Mouse (Mus musculus) MEL (cell line): ENCODE measurements around the gene Cenpm. TPM values are rescaled to one million over a fixed set of nuclear protein-coding genes. Genes with fewer than 3 reads are reported as not detected.

Source experiments
- DNase-seq: peaks from one replicate; pipeline ENCODE4 v3.0.0; 2011; ENCODE audit warnings: low read depth, low spot score
- H3K27ac ChIP-seq: 2 replicates; pipeline ENCODE4 v1.5.1; 2012; ENCODE audit warnings: low read depth, mild to moderate bottlenecking, control low read depth, low read length, moderate library complexity; ENCODE audit not compliant: control insufficient read depth
- H3K27me3 ChIP-seq, 2 experiments: fragments of 150-350 bp in 1 of 2; sonication (generic) in 1 of 2; 2 replicates each; pipeline ENCODE4 v1.6.1; 2012; ENCODE audit warnings: low read length in 2 of 2, mild to moderate bottlenecking in 2 of 2, improper control_type of control experiment in 1 of 2, moderate library complexity in 1 of 2; ENCODE audit not compliant: insufficient read depth in 2 of 2, control insufficient read depth in 1 of 2
- H3K36me3 ChIP-seq, 2 experiments: 2 replicates each; pipeline ENCODE4 v1.6.1; 2012 to 2014; ENCODE audit warnings: low read length in 2 of 2, improper control_type of control experiment in 1 of 2, inconsistent platforms in 1 of 2, mild to moderate bottlenecking in 1 of 2; ENCODE audit not compliant: insufficient read depth in 2 of 2, control insufficient read depth in 1 of 2
- H3K4me1 ChIP-seq, 2 experiments: fragments of 150-350 bp in 1 of 2; sonication (generic) in 1 of 2; 2 replicates each; pipeline ENCODE4 v1.6.1; 2012; ENCODE audit warnings: low read length in 2 of 2, improper control_type of control experiment in 1 of 2, mild to moderate bottlenecking in 1 of 2; ENCODE audit not compliant: insufficient read depth in 2 of 2, control insufficient read depth in 1 of 2
- H3K4me3 ChIP-seq, 2 experiments: fragments of 150-350 bp in 1 of 2; sonication (generic) in 1 of 2; 2 replicates each; pipeline ENCODE4 v1.5.1; 2012; ENCODE audit warnings: low read depth in 2 of 2, low read length in 2 of 2, mild to moderate bottlenecking in 2 of 2, moderate library complexity in 2 of 2, control low read depth in 1 of 2, improper control_type of control experiment in 1 of 2; ENCODE audit not compliant: control insufficient read depth in 1 of 2, insufficient read depth in 1 of 2
- H3K79me2 ChIP-seq: 2 replicates; pipeline ENCODE4 v1.6.1; 2012; ENCODE audit warnings: mild to moderate bottlenecking, low read length, moderate library complexity; ENCODE audit not compliant: control insufficient read depth, poor library complexity, insufficient read depth
- H3K9ac ChIP-seq: 2 replicates; pipeline ENCODE4 v1.6.1; 2012; ENCODE audit warnings: low read depth, mild to moderate bottlenecking, control low read depth, low read length, moderate library complexity; ENCODE audit not compliant: control insufficient read depth, poor library complexity, severe bottlenecking
- H3K9me3 ChIP-seq: fragments of 150-350 bp; sonication (generic); replicated peaks from 2 replicates; pipeline ENCODE4 v1.6.1; 2012; ENCODE audit warnings: mild to moderate bottlenecking, low read length, improper control_type of control experiment, moderate library complexity; ENCODE audit not compliant: insufficient read depth
- BHLHE40 ChIP-seq: IDR thresholded peaks from 2 replicates; pipeline ENCODE4 v1.6.1; 2012; ENCODE audit warnings: low read depth, mild to moderate bottlenecking, inconsistent platforms, low read length, improper control_type of control experiment, borderline replicate concordance
- E2F4 ChIP-seq: IDR thresholded peaks from 2 replicates; pipeline ENCODE4 v1.6.1; 2011; ENCODE audit warnings: low read depth, low read length, improper control_type of control experiment, borderline replicate concordance
- ELF1 ChIP-seq: IDR thresholded peaks from 2 replicates; pipeline ENCODE4 v1.6.1; 2014; ENCODE audit warnings: low read depth, mild to moderate bottlenecking, inconsistent platforms, low read length, improper control_type of control experiment, moderate library complexity
- EP300 ChIP-seq, 2 experiments: IDR thresholded peaks; 2 replicates each; pipeline ENCODE4 v1.6.1; 2011; ENCODE audit warnings: improper control_type of control experiment in 2 of 2, low read length in 2 of 2, low read depth in 1 of 2, mild to moderate bottlenecking in 1 of 2
- ETS1 ChIP-seq: IDR thresholded peaks from 2 replicates; pipeline ENCODE4 v1.6.1; 2012; ENCODE audit warnings: low read depth, mild to moderate bottlenecking, inconsistent platforms, low read length, improper control_type of control experiment, moderate library complexity
- GABPA ChIP-seq: IDR thresholded peaks from 2 replicates; pipeline ENCODE4 v1.6.1; 2012; ENCODE audit warnings: low read depth, mild to moderate bottlenecking, inconsistent platforms, low read length, improper control_type of control experiment, moderate library complexity
- GATA1 ChIP-seq: IDR thresholded peaks from 2 replicates; pipeline ENCODE4 v1.6.1; 2011; ENCODE audit warnings: low read depth, low read length, improper control_type of control experiment
- KAT2A ChIP-seq: conservative IDR thresholded peaks from 2 replicates; pipeline ENCODE4 v1.6.1; 2012; ENCODE audit warnings: low read depth, low read length, improper control_type of control experiment, inconsistent platforms
- MAFK ChIP-seq: IDR thresholded peaks from 2 replicates; pipeline ENCODE4 v1.6.1; 2011; ENCODE audit warnings: low read depth, mild to moderate bottlenecking, low read length, improper control_type of control experiment, borderline replicate concordance
- MAZ ChIP-seq: IDR thresholded peaks from 2 replicates; pipeline ENCODE4 v1.6.1; 2012; ENCODE audit warnings: low read depth, mild to moderate bottlenecking, inconsistent platforms, low read length, improper control_type of control experiment
- MEF2A ChIP-seq: IDR thresholded peaks from 2 replicates; pipeline ENCODE4 v1.6.1; 2014; ENCODE audit warnings: low read depth, mild to moderate bottlenecking, inconsistent platforms, low read length, improper control_type of control experiment; ENCODE audit not compliant: poor library complexity, insufficient replicate concordance, severe bottlenecking; ENCODE audit errors: extremely low read depth
- MYC ChIP-seq: IDR thresholded peaks from 2 replicates; pipeline ENCODE4 v1.6.1; 2011; ENCODE audit warnings: low read depth, mild to moderate bottlenecking, low read length, improper control_type of control experiment, moderate library complexity
- POLR2A ChIP-seq, 2 experiments: IDR thresholded peaks; 2 replicates each; pipeline ENCODE4 v1.6.1; 2011 to 2012; ENCODE audit warnings: low read length in 2 of 2, mild to moderate bottlenecking in 2 of 2, control low read depth in 1 of 2, improper control_type of control experiment in 1 of 2, low read depth in 1 of 2, moderate library complexity in 1 of 2; ENCODE audit not compliant: control insufficient read depth in 1 of 2, insufficient read depth in 1 of 2, poor library complexity in 1 of 2
- POLR2AphosphoS5 ChIP-seq: IDR thresholded peaks from 2 replicates; pipeline ENCODE4 v1.6.1; 2012; ENCODE audit warnings: low read depth, borderline replicate concordance, mild to moderate bottlenecking, inconsistent platforms, low read length, moderate library complexity, mixed read lengths
- RAD21 ChIP-seq: IDR thresholded peaks from 2 replicates; pipeline ENCODE4 v1.6.1; 2011; ENCODE audit warnings: mild to moderate bottlenecking, low read depth, low read length, improper control_type of control experiment
- SIN3A ChIP-seq: IDR thresholded peaks from 2 replicates; pipeline ENCODE4 v1.6.1; 2012; ENCODE audit warnings: low read length, improper control_type of control experiment, inconsistent platforms
- SMC3 ChIP-seq: IDR thresholded peaks from 2 replicates; pipeline ENCODE4 v1.6.1; 2011; ENCODE audit warnings: low read depth, low read length, improper control_type of control experiment
- ZNF384 ChIP-seq: IDR thresholded peaks from 2 replicates; pipeline ENCODE4 v1.6.1; 2012; ENCODE audit warnings: low read depth, mild to moderate bottlenecking, inconsistent platforms, low read length, improper control_type of control experiment
- polyA plus RNA-seq, 2 experiments: library from polyadenylated mRNA; stranded (reverse) in 1 of 2; unstranded in 1 of 2; fragments of >175 nt in 1 of 2; fragments of >200 nt in 1 of 2; gene quantifications; 2 replicates each; pipeline versions ENCODE4 v1.2.1 to v1.2.4; 2012; ENCODE audit warnings: low replicate concordance in 2 of 2, low read depth in 1 of 2; ENCODE audit not compliant: insufficient read length in 2 of 2, insufficient read depth in 1 of 2, missing spikeins in 1 of 2
- total RNA-seq: library from RNA; depleted of rRNA; stranded (reverse); fragments of 300-350 nt; gene quantifications from 2 replicates; pipeline ENCODE4 v1.2.3, GENCODE M21; 2012

The Cenpm gene
- total and polyA plus RNA-seq, 3 experiments, result 23.7 to 56.3 TPM; not detected in 1

DNA sequence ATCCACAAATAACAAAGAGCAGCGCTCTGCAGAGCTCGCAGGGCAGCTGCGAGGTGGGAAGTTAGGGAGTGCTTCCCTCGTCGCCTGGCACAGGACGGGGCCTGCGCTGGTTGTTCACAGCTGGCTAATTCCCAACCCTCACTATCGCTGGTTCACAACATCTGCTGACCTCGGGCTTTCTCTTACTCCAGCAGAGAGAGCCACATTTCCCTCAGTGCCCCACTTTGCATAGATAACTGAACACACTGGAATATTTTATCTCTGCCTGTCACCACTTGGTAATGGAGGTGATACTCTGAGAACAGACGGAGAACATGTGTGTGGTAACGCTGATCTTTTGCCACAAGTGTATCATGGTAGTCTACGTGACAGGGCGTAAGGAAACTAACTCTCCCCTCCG lies 58.4 kb downstream of the Cenpm start:
- H3K4me3 ChIP-seq, result no peak overlapping the region
- H3K36me3 ChIP-seq, result peaks cover 0 to 7% of the 10 kb centered on the region in 2 experiments; a peak in 3 of 4 replicates
- H3K4me1 ChIP-seq, result 0 out of 4 replicates have a peak, but pooled peaks cover 0 to 3% of the 10 kb centered on the region in 2 experiments
- no peak overlapping the region for H3K27ac ChIP-seq
- TF ChIP-seq ETS1, result no peak
- no peak for TF ChIP-seq SMC3
- no peak for TF ChIP-seq POLR2AphosphoS5
- no peak for TF ChIP-seq BHLHE40
- no peak for TF ChIP-seq SIN3A
- no peak for TF ChIP-seq GATA1
- no peak for TF ChIP-seq MAFK
- TF ChIP-seq ELF1, result no peak
- no peaks in the 10 kb centered on the region for H3K9me3 ChIP-seq
- no peak overlapping the region for H3K9ac ChIP-seq
- no peaks in the 10 kb centered on the region for H3K27me3 ChIP-seq
- no peak for DNase-seq
- no peaks in the 10 kb centered on the region for H3K79me2 ChIP-seq

DNA sequence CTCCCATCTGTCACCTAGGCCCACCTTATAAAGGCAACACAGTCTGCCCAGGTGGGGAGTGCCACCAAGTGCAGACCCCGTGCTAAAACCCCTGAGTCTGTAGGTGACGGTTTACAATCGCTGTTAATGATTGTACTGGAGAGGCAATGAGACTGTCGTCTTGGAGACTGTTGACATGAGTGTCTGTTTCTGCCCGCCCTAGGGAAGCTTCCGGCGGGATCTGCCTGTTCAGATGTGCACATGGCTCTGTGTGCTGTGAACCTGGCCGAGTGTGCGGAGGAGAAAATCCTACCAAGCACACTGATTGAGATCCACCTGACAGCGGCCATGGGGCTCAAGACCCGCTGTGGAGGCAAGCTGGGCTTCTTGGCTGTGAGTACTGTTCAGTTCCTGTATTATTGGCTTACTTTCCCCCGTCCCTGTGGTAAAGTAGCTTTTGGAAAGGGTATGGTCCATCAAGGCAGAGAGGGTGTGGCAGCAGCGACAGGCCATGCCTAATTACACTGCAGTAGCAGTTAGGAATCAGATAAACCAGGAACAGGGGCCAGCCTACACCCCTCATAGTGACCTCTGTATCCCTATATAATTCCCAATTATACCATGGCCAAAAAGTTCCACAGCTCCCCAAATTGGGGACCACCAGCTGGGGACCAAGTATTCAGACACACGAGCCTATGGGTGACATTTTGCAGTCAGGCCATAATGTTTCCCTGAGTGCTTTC lies 59.3 kb downstream of the Cenpm start:
- Histone ChIP-seq H3K36me3 (peaks cover 0 to 11% of the 10 kb centered on the region in 2 experiments; a peak in 3 of 4 replicates), H3K9ac (no peak overlapping the region), H3K79me2 (no peaks in the 10 kb centered on the region), H3K4me1 (0 out of 4 replicates have a peak, but pooled peaks cover 0 to 3% of the 10 kb centered on the region in 2 experiments), H3K27ac (no peak overlapping the region), H3K4me3 (no peak overlapping the region), H3K27me3 (no peaks in the 10 kb centered on the region), H3K9me3 (no peaks in the 10 kb centered on the region)
- TF ChIP-seq MYC, result no peak
- no peak for TF ChIP-seq EP300 (IDR thresholded peaks at IDR 0.05; ENCODE audit: low read depth in 1 of 2, low read length in 2 of 2)
- no peak for TF ChIP-seq GABPA
- TF ChIP-seq E2F4, result no peak
- no peak for TF ChIP-seq ZNF384
- TF ChIP-seq RAD21, result no peak
- DNase-seq, result no peak

DNA sequence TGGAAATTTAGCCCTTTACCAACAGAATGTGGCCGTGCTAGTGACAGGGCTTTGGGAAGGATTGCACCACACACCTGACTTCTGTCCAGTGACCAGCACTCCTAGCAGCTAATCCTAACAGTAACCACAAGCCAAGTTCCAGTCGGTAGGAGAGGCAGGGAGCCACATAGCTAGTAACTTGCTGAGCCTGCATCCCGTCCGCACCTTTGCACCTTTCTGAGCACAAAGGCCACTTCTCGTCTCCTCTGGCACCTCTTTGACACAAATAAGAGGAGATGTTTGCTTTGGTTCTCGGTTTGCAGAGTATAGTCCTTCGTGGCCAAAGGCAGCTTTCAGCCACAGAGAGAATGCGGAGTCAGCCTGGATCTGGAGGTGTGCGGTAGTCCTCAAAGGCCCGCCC lies 59.9 kb downstream of the Cenpm start:
- Histone ChIP-seq H3K79me2 (no peaks in the 10 kb centered on the region), H3K9me3 (no peaks in the 10 kb centered on the region), H3K27ac (no peak overlapping the region), H3K4me3 (no peak overlapping the region), H3K27me3 (no peaks in the 10 kb centered on the region), H3K36me3 (peaks cover 0 to 13% of the 10 kb centered on the region in 2 experiments; a peak in 3 of 4 replicates), H3K4me1 (0 out of 4 replicates have a peak, but pooled peaks cover 0 to 3% of the 10 kb centered on the region in 2 experiments), H3K9ac (no peak overlapping the region)
- DNase-seq, result no peak
- TF ChIP-seq POLR2A (IDR thresholded peaks at IDR 0.05; ENCODE audit: control insufficient read depth in 1 of 2, insufficient read depth in 1 of 2, low read depth in 1 of 2, low read length in 2 of 2, poor library complexity in 1 of 2) (no peak), MAZ (no peak), KAT2A (no peak), MEF2A (no peak)
